Comparison of ENCODE assay signal across 31 mouse cellular contexts in the genomic region with DNA sequence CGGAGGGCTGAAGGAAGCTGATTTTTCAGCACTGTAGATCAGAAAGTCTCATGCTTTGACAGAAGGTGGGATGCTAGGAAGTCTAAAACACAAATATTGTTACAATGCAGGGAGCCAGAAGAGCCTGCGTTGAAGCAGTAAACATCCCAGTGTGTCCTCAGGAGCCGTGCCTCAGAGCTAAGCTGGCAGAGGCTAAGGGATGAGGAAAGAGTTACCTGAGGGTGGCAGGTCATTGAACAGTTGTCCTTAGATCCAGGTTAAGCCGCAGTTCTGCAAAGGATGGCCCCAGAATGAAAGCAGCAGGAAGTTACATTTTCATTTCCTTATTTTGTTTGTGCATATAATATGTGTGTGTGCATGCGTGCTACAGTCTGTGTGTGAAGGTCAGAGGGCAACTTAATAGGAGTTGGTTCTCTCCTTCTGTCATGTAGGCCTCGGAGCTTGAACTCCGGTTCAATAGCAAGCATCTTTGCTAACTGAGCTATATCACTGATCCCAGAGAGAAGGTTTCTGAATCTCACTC.
A peak's percentile ranks its signal among the peaks of the same experiment; 100 is the strongest.
DNase-seq lines count a peak whose midpoint lies in the region; ATAC-seq and TF ChIP-seq lines count a peak whose summit lies in the region.
"Had no signal": no experiment of that assay in that cellular context is flagged by ENCODE, and none has a peak within 500 bp of the region (broad histone marks: within the 10 kb centered on the region; RNA-seq: fewer than 3 reads in every experiment).

No protein-coding gene starts in this region.

- no peak overlapping the region for H3K4me3 ChIP-seq in gastrocnemius, adult 2 months
- H3K4me3 ChIP-seq in forebrain, embryonic 14.5 days (ENCODE audit: low read depth, low read length), result no peak overlapping the region
- H3K4me3 ChIP-seq: forebrain, embryonic 13.5 days; heart, embryonic 10.5 days; heart, embryonic 15.5 days; hindbrain, embryonic 13.5 days; left cerebral cortex, adult 2 months; limb, embryonic 13.5 days; liver, embryonic 13.5 days; midbrain, embryonic 10.5 days; myocyte; neural tube, embryonic 12.5 days had no signal

- WGBS in forebrain, embryonic 14.5 days, result 91% methylated on average over 7 of the region's 7 CpGs

- H3K9ac ChIP-seq in forebrain, embryonic 14.5 days (ENCODE audit: low read length), result no peak overlapping the region
- H3K9ac ChIP-seq: forebrain, embryonic 13.5 days; heart, embryonic 15.5 days; hindbrain, embryonic 13.5 days; limb, embryonic 13.5 days; liver, embryonic 13.5 days; neural tube, embryonic 12.5 days had no signal

- no peaks in the 10 kb centered on the region for H3K36me3 ChIP-seq in splenic B cell, adult 2 months (ENCODE audit: control insufficient read depth, insufficient read depth, low read length, poor library complexity, severe bottlenecking)
- no peaks in the 10 kb centered on the region for H3K36me3 ChIP-seq in forebrain, embryonic 14.5 days (ENCODE audit: control insufficient read depth, insufficient read depth, low read length)
- H3K36me3 ChIP-seq: heart, embryonic 10.5 days; heart, embryonic 15.5 days; hindbrain, embryonic 13.5 days; limb, embryonic 13.5 days; liver, embryonic 13.5 days; midbrain, embryonic 10.5 days; neural tube, embryonic 12.5 days had no signal

- no peak overlapping the region for H3K4me2 ChIP-seq in forebrain, embryonic 14.5 days (ENCODE audit: low read length)
- H3K4me2 ChIP-seq: forebrain, embryonic 13.5 days; heart, embryonic 15.5 days; hindbrain, embryonic 13.5 days; limb, embryonic 13.5 days; liver, embryonic 13.5 days; neural tube, embryonic 12.5 days had no signal

- intact Hi-C loops in gastrocnemius, adult 2 months (cut with DNase I), result no loop called here

- ATAC-seq in CD4-positive, CD25-positive, alpha-beta regulatory T cell, adult 4 months, result peak; percentile 50
- peak; percentile 75 for ATAC-seq in megakaryocyte, adult 5-6 weeks (ENCODE audit: poor library complexity, severe bottlenecking)
- no peak for ATAC-seq in forebrain, embryonic 14.5 days
- ATAC-seq: forebrain, embryonic 13.5 days; lung, postnatal 0 days; midbrain, embryonic 16.5 days had no signal

- H3K9me3 ChIP-seq in forebrain, embryonic 14.5 days (replicated peaks; ENCODE audit: control insufficient read depth, low read length), result no peaks in the 10 kb centered on the region
- H3K9me3 ChIP-seq: forebrain, embryonic 13.5 days; heart, embryonic 10.5 days; heart, embryonic 15.5 days; hindbrain, embryonic 13.5 days; limb, embryonic 13.5 days; liver, embryonic 13.5 days; midbrain, embryonic 10.5 days; neural tube, embryonic 12.5 days had no signal

- no peak for TF ChIP-seq CTCF in gastrocnemius, adult 2 months (IDR thresholded peaks at IDR 0.05)

- H3K27ac ChIP-seq in gastrocnemius, adult 2 months, result peak overlapping the region; percentile 1; the same call in 1 of the 2 replicates
- H3K27ac ChIP-seq in forebrain, embryonic 14.5 days (ENCODE audit: low read depth, low read length), result no peak overlapping the region
- H3K27ac ChIP-seq: forebrain, embryonic 13.5 days; heart, embryonic 10.5 days; heart, embryonic 15.5 days; hindbrain, embryonic 13.5 days; left cerebral cortex, adult 2 months; limb, embryonic 13.5 days; liver, embryonic 13.5 days; midbrain, embryonic 10.5 days; neural tube, embryonic 12.5 days had no signal

- H3K27me3 ChIP-seq in splenic B cell, adult 2 months (ENCODE audit: control insufficient read depth, insufficient read depth, low read length, poor library complexity, severe bottlenecking), result no peaks in the 10 kb centered on the region
- H3K27me3 ChIP-seq in forebrain, embryonic 14.5 days (replicated peaks; ENCODE audit: control insufficient read depth, insufficient read depth, low read length), result no peaks in the 10 kb centered on the region
- H3K27me3 ChIP-seq: forebrain, embryonic 13.5 days; heart, embryonic 15.5 days; hindbrain, embryonic 13.5 days; limb, embryonic 13.5 days; liver, embryonic 13.5 days; neural tube, embryonic 12.5 days had no signal

- DNase-seq in gastrocnemius, adult 2 months, result no peak
- DNase-seq in gastrocnemius, postnatal 4 days (ENCODE audit: low spot score in 2 of 2), result no peak
- DNase-seq in splenic B cell, adult 2 months (ENCODE audit: low read depth, low spot score), result peak; percentile 48
- DNase-seq in forebrain, embryonic 14.5 days (ENCODE audit: low spot score), result no peak
- DNase-seq in c-Kit-positive CD71-positive TER-119-positive erythroid progenitor cells, embryonic 14.5 days (ENCODE audit: low spot score), result no peak
- DNase-seq in layer of hippocampus, adult 18-20 months (ENCODE audit: low spot score in 2 of 2), result no peak
- DNase-seq: adrenal gland, postnatal 36 days; cerebellum, adult 8-10 months; cerebellum, postnatal 25 days; heart, postnatal 36 days; kidney, adult 11 months; kidney, postnatal 14 days; liver, embryonic 13.5 days; lung, adult 18-20 months; lung, postnatal 4 days; right cerebral cortex, postnatal 4 days; thymus, adult 2 months; thymus, postnatal 36 days had no signal

- no peaks in the 10 kb centered on the region for H3K4me1 ChIP-seq in forebrain, embryonic 14.5 days (ENCODE audit: control insufficient read depth, insufficient read depth, low read length)
- H3K4me1 ChIP-seq: forebrain, embryonic 13.5 days; heart, embryonic 10.5 days; heart, embryonic 15.5 days; hindbrain, embryonic 13.5 days; limb, embryonic 13.5 days; neural tube, embryonic 12.5 days had no signal
